Mouse (Mus musculus) right cerebral cortex, postnatal 36 days (tissue): ENCODE data around the gene Atg4b.
"Not testable (repeated sequence)": the region's sequence is repeated elsewhere in the genome, so short reads cannot be mapped to it uniquely, and the experiment has no call there.

Experiments
- DNase-seq, 2 experiments: peaks; one replicate each; pipeline ENCODE4 v3.0.0; 2022; ENCODE audit warnings: low spot score in 2 of 2, mixed read lengths in 1 of 2

The Atg4b gene

DNA sequence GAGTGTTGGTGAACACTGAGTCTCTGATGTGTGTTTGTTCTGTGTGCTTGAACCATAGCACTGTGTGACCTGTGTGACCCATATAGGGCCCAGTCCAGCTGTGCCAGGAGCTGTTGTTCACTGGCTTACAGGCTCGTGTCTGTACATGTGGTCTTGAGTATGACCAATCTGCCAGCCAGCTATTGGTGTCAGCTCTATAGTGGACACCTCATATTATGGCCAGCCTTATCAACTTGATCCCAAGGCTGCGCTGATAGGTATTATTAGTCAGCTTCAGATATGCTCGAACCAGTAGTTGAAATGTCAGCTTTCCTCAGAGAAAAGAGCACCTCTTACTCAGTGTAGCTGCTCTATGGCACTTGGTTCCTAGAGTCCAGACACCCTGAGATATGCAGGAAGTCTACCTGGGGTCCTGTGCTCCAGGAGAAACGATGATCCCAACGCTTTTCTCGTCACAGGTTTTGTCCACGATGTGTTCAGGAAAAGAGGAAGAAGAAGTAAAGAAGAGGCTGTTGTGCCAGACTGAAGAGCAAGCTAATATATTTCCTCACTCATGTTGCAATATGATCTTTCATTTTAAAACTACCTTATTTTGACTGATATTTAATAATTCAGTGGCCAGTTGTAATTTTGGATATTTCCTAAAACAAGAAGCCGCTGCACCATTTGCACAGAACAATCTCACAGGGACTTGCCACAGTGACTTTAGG lies 66.7 kb downstream of the Atg4b start:
- DNase-seq, result no peak

DNA sequence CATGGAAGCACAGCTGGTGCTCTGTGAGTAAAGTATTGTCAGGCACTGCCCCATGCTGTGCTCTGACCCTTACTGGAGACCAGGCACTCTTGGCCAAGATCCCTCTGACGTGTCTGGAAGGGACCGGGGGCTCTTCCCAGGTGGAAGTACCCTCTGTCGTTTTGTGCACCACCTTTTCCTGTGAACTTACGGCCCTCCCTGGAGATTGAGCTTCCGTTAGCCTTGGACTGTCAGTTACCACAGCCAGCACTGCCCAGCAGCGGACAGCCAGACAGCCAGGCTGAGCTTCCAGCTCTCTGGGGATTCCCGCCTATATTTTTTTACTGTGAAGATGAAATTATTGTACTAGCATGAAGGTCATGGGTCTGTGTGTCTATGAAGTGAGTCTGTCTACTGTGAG lies 67.4 kb downstream of the Atg4b start:
- DNase-seq, result no peak

DNA sequence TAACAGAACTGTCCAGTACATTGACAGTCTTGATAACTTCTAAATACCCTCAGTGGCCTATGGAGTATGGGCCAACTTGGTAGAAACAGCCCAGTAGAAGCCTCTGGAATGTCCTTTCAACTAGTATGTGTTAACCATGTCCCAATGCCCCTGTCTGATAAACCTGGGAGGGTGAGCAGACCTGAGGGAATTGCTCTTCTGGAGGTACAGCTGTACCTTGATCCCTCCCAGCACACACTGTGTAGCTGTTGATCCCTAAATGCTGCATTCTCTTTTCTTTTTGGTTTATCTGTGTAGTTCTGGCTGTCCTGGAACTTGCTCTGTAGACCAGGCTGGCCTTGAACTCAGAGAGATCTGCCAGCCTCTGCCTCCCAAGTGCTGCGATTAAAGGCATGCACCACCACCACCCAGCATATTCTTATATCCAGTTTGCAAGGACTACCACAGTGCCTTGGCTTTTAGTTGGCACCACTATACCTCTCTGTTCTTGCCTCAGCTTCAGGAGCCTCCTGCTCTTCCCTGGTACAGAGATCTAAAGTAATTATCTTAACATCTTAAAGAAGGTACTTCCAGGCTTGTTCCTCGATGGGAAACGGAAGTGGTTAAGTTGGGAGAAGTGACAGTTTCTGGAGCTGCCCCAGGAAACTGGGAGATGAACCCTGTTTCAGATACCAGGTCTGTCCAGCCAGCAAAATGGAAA lies 72.6 kb downstream of the Atg4b start:
- DNase-seq, result no peak

DNA sequence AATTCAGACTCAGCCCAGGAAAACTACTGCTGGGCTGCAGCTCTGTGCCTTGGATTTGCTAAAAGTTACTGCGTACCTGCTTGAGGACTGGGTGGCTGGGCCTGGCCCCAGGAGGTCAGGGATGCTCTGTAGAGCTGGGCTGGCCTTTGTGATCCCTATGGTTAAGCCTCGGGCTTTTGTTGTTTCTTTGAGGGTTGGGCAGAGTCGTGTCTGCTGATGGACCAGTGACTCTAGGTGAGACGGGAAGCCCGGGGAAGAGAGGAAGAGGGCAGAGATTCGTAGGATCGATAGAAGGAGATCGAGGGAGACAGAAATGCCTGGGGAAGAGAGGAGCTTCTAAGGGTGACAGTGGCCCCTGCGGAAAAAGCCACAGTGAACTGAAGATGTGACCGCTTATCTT lies 73.3 kb downstream of the Atg4b start, which contains the start of gene D2hgdh:
D2hgdh (plus strand) TSS at position 301 of the 400 bp plus-strand sequence.
- no peak for DNase-seq

DNA sequence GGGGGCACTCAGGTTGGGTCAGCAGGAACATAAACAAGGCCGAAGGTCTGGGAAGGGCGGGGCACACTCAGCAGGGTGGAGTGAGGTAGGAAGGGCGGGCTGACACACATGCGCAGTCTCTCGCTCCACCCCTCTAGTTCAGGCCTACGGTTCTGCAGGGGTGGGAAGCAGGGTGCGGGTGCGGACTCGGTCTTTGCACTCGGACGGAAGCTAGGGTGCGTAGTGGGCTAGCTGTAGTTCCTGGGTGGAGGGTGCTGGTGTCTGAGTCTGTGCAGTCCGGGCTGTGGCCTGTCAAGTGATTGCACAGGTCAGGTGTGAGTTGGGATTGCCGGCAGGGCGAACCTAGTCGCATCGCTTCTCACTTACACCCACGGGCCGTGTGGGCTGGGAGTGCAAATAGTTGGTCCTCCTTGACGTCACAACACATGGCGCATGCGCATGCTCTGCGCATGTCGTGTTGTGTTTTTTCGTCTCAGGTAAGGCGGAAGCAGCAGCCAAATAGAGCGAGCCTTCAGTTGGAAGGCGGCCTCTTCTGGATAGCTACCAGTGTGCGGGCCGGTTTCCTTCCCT lies 73.9 kb downstream of the Atg4b start:
- peak; percentile 96 to 97 for DNase-seq

DNA sequence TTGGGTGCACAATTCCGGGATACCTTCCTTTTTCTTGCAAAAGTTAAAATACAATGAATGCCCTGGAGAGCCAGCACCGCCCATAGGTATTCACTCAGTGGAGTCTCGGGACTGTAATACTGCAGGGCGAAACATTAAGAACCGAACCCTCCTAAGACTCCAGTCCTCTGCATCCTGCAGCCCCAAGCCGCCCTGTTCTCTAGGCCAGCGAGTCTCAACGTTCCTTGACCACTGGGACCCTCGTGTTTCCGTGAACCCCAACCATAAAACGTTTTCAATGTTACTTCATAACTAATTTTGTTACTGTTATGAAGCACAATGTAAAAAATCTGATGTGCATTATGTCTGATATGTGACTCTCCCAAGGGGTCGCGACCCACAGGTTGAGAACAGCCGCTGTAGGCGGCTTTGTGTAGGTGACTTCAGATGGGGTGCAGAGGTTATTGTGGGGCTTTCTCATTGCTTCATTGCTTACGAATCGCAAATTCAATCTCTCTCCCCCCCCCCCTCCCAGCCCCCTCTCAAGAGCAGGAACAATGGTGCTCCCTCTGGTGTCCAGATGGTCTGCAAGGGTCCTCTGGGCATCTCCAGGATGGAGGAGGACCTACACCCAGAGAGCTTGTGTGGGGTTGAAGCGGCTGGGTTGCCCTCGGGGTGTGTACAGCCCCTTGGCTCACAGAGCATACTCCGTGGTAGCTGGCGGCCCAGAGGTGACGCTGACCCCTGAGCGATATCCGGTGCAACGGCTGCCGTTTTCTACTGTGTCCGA lies 74.7 kb downstream of the Atg4b start:
- no peak for DNase-seq

DNA sequence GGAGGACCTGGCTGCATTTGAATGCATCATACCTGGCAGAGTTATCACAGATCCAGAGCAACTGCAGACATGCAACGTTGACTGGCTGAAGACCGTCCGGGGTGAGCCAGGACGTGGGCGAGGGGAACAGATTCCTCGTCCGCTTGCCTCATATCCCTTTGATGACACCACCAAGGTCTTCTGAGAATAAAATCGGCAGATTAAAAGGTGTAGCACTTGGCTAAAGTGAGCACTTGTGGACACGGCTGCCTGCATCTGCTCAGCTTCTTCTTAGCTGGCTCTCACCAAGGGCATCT lies 75.2 kb downstream of the Atg4b start:
- DNase-seq, result no peak

DNA sequence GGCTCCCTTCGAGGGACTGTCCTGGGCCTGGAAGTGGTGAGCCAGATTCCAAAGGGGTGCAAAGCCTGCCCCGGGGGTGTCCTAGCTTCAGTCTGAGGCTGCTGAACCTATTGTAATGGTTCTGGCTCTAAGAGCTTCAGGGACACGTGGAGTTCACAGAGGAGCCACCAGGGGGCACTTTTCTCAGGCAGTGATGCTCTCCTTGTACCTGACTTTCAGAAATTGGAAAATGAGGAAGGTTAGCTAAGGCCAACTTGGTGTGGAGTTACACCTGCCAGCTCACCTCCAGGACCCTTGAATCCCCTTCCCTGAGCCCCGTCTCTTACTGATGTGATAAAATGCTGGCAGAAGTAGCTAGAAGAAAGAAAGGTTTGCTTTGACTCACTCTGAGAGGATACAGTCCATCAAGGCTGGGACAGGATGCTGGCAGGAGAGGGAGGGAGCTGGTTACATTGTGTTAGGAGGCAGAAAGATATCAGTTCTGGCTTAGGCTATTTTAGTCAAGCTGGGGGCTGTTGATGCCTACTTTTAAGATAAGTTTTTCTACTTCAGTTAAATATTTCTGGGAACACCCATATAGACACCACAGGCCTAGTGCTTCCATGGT lies 81.6 kb downstream of the Atg4b start:
- not testable (repeated sequence) for DNase-seq

DNA sequence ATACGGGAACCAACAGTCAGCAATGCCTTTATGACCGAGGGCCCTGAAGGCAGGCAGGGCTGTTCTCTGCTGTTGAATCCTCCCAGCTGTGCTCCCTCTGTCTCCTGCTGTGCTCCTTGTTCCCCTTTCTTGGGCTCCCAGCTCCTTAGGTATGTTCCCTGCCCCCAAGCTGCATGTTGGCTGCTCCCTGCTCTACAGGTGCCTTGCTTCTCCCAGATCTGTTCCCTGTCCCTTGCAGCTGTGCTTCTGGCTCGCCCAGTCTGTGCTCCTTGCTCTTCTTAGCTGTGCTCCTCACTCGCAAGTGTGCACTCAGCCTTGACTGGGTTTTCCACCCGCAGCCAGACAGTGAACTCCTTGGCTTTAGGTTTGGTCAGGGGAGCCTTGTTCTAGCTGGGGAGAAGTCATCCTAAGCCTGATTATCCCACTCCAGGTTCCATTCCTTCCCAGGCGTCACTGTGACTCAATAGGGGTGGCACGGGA lies 83.4 kb downstream of the Atg4b start:
- DNase-seq, result no peak

DNA sequence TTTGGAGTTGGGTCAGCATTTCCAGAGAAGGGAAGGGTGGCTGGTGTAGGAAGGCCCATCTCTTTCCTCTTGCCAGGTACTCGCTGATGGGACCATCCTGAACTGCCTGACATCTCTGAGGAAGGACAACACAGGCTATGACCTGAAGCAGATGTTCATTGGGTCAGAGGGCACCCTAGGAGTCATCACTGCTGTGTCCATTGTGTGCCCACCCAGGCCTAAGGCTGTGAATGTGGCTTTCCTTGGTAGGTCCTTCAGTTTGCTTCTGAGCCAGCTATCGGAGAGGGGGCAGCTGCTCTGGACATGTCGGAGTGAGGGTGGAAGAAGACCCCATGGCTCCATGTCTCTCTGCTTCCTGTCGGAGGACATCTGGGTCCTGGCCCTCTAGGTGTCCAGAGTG lies 83.9 kb downstream of the Atg4b start:
- no peak for DNase-seq

DNA sequence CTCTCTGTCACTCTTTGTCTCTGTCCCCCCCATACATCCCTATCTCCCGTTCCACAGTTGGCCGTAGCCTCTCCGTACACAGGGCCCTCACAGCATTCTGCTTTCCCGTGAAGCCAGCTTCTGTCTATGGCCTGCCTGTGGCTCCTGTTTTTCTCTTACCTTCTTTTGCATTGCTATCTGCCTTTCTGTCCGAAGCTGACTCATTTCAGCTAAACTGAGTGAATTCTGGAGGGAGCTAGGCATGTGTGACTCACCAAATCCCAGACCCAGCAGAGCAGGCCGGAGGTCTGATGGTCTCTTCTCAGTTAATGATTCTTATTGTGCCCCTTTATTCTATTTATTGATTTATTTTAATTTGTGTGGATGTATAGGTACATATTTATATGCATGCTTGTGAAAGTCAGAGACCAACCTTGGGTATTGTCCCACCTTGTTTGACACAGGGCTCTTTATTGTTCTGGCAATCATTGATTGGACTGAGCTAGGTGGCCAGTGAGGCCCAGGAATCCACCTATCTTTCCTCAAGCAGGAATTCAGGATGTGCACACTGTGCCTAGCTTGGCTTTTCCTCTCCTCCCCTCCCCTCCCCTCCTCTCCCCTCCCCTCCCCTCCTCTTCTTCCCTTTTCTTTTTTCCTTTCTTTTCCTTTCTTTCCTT lies 84.7 kb downstream of the Atg4b start:
- no peak for DNase-seq

DNA sequence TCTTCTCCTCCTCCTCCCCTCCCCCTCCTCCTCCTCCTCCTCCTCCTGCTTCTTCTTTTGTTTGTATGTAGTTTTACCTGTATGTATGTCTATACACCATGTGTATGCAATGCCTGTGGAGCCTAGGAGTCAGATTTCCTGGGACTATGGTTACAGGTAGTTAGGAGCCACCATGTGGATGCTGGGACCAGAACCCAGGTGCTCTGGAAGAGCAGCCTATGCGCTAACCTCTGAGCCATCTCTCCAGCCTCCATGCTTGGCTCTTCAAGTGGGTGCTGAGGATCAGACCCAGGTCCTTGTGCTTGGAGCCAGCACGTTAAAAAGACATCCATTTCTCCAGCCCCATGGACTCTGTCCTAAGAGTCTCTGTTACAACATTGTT lies 85.2 kb downstream of the Atg4b start:
- DNase-seq, result no peak

DNA sequence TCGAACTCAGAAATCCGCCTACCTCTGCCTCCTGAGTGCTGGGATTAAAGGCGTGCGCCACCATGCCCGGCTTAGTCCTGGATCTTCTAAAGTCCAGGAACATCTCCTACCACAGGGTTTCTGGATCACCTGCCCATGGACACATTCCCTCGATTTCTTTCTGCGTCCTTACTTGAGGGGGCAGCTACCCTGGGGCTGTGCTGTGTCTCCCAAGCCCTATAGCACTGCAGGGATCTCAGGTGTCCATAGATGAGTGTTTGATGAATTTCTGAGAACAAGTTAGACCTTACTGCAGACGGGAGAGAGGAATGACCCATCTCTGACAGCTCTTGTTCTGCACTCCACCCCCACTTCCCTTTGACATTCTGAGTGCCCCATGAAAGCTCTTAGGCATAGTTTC lies 86.0 kb downstream of the Atg4b start:
- no peak for DNase-seq

DNA sequence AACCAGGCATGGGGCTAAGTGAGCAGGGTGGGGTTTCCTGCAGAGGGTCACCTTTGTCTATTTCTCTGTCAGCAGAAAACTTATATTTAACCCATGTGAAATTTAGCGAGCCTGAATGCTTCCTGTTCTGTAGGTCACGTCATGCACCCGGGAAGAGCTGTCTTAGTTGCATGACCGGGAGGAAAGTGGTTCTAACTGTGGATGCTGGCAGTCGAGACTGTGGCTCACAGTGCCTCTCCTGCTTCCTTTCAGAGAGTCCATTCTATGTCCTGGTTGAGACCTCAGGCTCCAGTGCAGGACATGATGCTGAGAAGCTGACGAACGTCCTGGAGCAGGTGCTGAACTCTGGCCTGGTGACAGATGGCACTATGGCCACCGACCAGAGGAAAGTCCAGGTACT lies 87.3 kb downstream of the Atg4b start:
- not testable (repeated sequence) for DNase-seq
